Mouse (Mus musculus): ENCODE measurements at regions not wholly inside any gene's neighbourhood (a gene's known extent, or its start where the extent isn't known, plus 50 kb on each side); places are given as distances from the start of the nearest gene placed in this dataset.
A peak's percentile ranks its signal among the peaks of the same experiment; 100 is the strongest.

DNA sequence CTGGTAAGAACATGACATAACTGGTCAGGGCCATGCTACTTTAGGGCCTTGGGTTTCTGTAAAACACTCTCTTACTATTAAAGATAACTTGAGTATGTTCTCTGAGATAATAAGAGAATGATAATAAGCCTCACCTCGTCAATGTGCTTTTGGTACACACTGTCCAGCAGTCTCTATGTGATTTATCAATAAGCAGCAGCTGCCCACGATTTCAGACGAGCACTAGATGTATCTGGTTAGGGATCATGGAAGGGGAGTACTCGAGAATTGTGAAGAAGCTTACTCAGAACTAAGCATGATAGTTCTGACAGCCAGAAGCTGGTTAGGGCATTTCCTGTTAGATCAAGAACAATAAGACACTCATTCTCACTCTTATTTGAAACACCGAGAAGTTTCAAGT lies 53.8 kb downstream of the Neurod6 start:
- no peak for DNase-seq (ENCODE audit: low spot score in 2 of 2)

DNA sequence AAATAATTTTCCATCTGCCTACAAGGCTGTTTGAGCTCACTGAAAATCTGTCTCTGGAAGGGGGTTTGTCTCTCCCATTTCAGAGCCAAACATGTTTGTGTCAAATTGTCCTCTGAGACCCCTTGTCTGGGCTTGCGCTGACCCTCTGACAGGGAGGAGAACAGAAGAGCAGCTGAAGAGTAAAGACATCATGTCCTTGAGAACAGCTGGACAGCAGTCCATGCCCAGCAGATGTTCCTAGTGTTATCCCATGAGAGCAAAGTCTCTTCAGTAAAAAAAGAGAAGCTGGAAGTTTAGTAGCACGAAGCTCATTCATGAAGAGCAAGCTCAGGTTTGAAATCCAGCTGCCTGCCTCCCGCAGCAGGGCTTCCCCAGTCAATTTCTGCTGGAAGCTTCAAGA lies 60.7 kb downstream of the Neurod6 start:
- no peak for DNase-seq (ENCODE audit: low spot score in 2 of 2)

GRCm38 (mm10) chr6:55617922-55618481 lies 63.1 kb downstream of the Neurod6 start:
- DNase-seq (ENCODE audit: low spot score in 2 of 2): peak; percentile 21 to 39

GRCm38 (mm10) chr6:55610395-55610794 lies 70.7 kb downstream of the Neurod6 start:
- DNase-seq (ENCODE audit: low spot score in 2 of 2): no peak

DNA sequence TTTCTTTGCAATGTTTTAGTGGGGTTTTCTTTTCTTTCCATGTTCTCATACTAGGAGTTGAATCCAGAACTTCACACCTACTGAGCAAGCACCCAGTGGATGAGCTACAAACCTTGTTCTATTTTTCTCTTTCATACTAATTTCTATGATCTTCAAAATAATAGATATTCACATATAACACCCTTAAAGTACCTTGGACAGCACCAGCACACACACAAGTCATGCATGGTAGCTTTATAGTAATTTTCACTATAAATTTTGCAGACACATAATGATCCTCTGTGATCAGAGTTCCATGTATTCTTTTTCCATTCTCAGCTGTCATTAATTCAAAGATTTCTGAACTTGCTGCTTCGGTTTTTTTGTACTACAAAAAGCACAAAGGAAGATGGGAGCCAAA lies 71.1 kb downstream of the Neurod6 start:
- DNase-seq (ENCODE audit: low spot score in 2 of 2): no peak

DNA sequence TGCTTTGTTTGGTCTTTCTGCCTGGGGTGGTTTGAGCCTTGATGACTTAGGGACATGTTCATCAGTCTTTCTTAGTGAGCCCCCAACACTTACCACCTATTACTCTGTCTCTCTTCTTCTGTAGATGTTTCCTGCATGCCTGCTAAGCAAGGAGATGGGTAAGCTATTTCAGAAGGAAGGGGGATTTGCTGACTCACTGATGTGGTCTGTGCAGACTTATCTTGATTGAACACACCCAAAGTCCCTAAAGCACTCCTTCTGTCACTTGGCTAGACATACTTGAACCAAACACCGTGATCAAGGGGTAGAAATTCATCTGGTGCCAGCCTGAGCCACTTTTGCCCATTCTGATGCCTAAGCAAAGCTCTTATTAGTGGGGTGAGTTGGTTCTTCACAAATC lies 72.0 kb downstream of the Neurod6 start:
- DNase-seq (ENCODE audit: low spot score in 2 of 2): no peak

- DNase-seq (ENCODE audit: low spot score in 2 of 2): no peak
Measured at GRCm38 (mm10) chr6:55597088-55597487, 84.0 kb downstream of the Neurod6 start.

DNA sequence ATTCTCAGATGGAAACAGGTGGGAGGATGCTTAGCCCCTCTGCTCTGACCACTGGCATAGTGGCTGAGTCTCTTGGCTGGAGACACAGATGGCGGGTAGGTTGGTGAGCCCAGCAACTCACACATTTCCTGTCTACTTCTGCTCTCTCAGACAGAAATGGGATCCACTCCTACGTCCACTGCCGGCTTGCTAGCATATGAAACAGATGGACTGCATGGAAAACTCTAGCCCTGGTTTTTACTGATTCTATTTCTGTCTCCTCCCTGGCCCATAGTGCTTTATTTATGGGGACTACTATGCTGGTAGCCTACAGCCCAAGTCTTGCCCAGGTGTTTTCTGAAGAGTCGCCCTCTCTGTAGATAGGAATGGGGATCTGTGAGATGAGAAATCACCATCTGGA lies 88.9 kb downstream of the Neurod6 start:
- peak in 1 of 2 experiments; percentile 27 for DNase-seq (ENCODE audit: low spot score in 2 of 2)

GRCm38 (mm10) chr6:55581106-55581505 lies 100.0 kb downstream of the Neurod6 start:
- no peak for DNase-seq (ENCODE audit: low spot score in 2 of 2)

GRCm38 (mm10) chr6:55580036-55580435 lies 101.0 kb downstream of the Neurod6 start:
- no peak for DNase-seq (ENCODE audit: low spot score in 2 of 2)

- no peak for DNase-seq (ENCODE audit: low spot score in 2 of 2)
Measured at GRCm38 (mm10) chr6:55579611-55580010, 101.5 kb downstream of the Neurod6 start.

- no peak for DNase-seq (ENCODE audit: low spot score in 2 of 2)
Measured at GRCm38 (mm10) chr6:55579105-55579504, 102.0 kb downstream of the Neurod6 start.

GRCm38 (mm10) chr6:55578051-55578450 lies 103.0 kb downstream of the Neurod6 start:
- no peak for DNase-seq (ENCODE audit: low spot score in 2 of 2)

- DNase-seq (ENCODE audit: low spot score in 2 of 2): no peak
Measured at GRCm38 (mm10) chr6:55567521-55567920, 113.5 kb downstream of the Neurod6 start.

- DNase-seq (ENCODE audit: low spot score in 2 of 2): no peak
Measured at GRCm38 (mm10) chr6:55565260-55566209, 113.8 kb downstream of the Adcyap1r1 start.

DNA sequence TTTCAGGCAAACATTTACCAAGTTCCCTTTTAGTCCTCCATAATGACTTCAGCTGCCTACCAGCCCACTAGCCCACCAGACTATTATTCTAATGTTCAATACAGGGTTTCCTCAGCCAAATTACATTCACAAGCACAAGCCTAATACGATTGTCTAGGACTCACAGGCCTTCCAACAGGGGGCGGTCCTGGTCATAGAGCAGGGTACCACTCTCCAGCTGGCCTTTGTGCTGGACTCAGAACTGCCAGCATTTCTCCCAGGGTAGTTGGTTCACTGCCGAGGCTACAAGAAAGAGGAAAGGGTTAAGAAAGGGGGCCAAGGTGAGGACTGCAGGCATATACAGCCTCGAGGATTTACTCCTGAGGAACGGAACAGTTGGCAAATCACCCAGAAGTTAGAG lies 108.8 kb downstream of the Adcyap1r1 start:
- no peak for DNase-seq (ENCODE audit: low spot score in 2 of 2)

GRCm38 (mm10) chr6:55559797-55560196 lies 108.0 kb downstream of the Adcyap1r1 start:
- DNase-seq (ENCODE audit: low spot score in 2 of 2): no peak
